Comparison of ENCODE assay signal across 15 mouse cellular contexts in the genomic region with DNA sequence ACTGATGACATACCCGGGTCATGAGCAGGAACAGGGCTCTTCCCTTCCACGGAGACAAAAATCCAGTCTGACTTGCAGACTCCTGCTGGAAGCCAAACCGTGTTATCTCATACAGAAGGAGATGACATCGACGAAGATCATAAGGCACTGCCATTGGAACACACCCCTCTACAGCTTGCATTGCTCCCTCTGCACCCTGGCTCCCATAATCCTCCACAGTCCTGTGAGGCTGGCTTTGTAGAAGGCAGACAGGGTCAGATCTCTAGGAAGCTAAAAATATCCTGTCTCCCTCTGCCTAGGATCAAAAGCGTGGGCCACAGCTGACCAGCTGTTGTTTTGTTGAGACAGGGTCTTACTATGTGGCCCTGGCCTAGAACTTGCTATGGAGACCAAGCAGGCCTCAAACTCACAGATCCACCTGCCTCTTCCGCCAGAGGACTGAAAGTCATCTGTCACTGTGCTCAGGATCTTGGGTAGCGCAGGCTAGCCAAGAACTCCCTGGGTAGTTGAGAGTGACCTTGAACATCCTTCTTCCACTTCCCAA.
DNase-seq lines count a peak whose midpoint lies in the region; ATAC-seq and TF ChIP-seq lines count a peak whose summit lies in the region.
"Had no signal": no experiment of that assay in that cellular context is flagged by ENCODE, and none has a peak within 500 bp of the region (broad histone marks: within the 10 kb centered on the region; RNA-seq: fewer than 3 reads in every experiment).

No protein-coding gene starts in this region.

- H3K4me1 ChIP-seq in heart, adult 2 months (ENCODE audit: control insufficient read depth, insufficient read depth, low read length), result peaks cover 5% of the 10 kb centered on the region
- H3K4me1 ChIP-seq in limb, embryonic 13.5 days, result peaks cover 34% of the 10 kb centered on the region
- peaks cover 27% of the 10 kb centered on the region for H3K4me1 ChIP-seq in limb, embryonic 10.5 days
- H3K4me1 ChIP-seq in embryonic facial prominence, embryonic 15.5 days, result peaks cover 27% of the 10 kb centered on the region
- peaks cover 18% of the 10 kb centered on the region for H3K4me1 ChIP-seq in heart, postnatal 0 days (ENCODE audit: control insufficient read depth, insufficient read depth)
- peaks cover 6% of the 10 kb centered on the region; the same call in 1 of the 2 replicates for H3K4me1 ChIP-seq in forebrain, embryonic 14.5 days (ENCODE audit: control insufficient read depth, insufficient read depth, low read length)

- no peaks in the 10 kb centered on the region for H3K9me3 ChIP-seq in limb, embryonic 13.5 days
- H3K9me3 ChIP-seq in limb, embryonic 10.5 days (replicated peaks), result no peaks in the 10 kb centered on the region
- H3K9me3 ChIP-seq in embryonic facial prominence, embryonic 15.5 days (replicated peaks), result no peaks in the 10 kb centered on the region
- no peaks in the 10 kb centered on the region for H3K9me3 ChIP-seq in heart, postnatal 0 days (replicated peaks; ENCODE audit: control insufficient read depth, low read length)
- no peaks in the 10 kb centered on the region for H3K9me3 ChIP-seq in forebrain, embryonic 14.5 days (replicated peaks; ENCODE audit: control insufficient read depth, low read length)
- H3K9me3 ChIP-seq: lung, embryonic 15.5 days; midbrain, embryonic 12.5 days had no signal

- H3K9ac ChIP-seq in heart, adult 2 months (ENCODE audit: low read depth, low read length), result no peak overlapping the region
- no peak overlapping the region for H3K9ac ChIP-seq in limb, embryonic 13.5 days
- H3K9ac ChIP-seq in embryonic facial prominence, embryonic 15.5 days, result no peak overlapping the region
- H3K9ac ChIP-seq in heart, postnatal 0 days (replicated peaks; ENCODE audit: low read depth, low read length), result no peak overlapping the region
- no peak overlapping the region for H3K9ac ChIP-seq in forebrain, embryonic 14.5 days (ENCODE audit: low read length)
- H3K9ac ChIP-seq: lung, embryonic 15.5 days; midbrain, embryonic 12.5 days had no signal

- intact Hi-C loops in heart, adult 2 months (cut with DNase I), result no loop called here

- 25% methylated on average over 8 of the region's 8 CpGs for WGBS in heart, adult 2 months
- 65% methylated on average over 8 of the region's 8 CpGs for WGBS in limb, embryonic 13.5 days
- 66% methylated on average over 8 of the region's 8 CpGs for WGBS in limb, embryonic 10.5 days
- WGBS in embryonic facial prominence, embryonic 15.5 days, result 54% methylated on average over 8 of the region's 8 CpGs
- 25% methylated on average over 8 of the region's 8 CpGs for WGBS in heart, postnatal 0 days
- 66% methylated on average over 8 of the region's 8 CpGs for WGBS in forebrain, embryonic 14.5 days

- TF ChIP-seq EP300 in heart, adult 2 months (IDR thresholded peaks at IDR 0.05; ENCODE audit: insufficient read depth, low read depth, low read length), result no peak
- no peak for TF ChIP-seq EP300 in heart, postnatal 0 days (IDR thresholded peaks at IDR 0.05; ENCODE audit: low read depth)

- no peaks in the 10 kb centered on the region for H3K79me2 ChIP-seq in heart, adult 2 months (replicated peaks; ENCODE audit: control insufficient read depth, insufficient read depth, low read length)

- TF ChIP-seq POLR2A in heart, adult 2 months (IDR thresholded peaks at IDR 0.05; ENCODE audit: insufficient read depth, low read depth, low read length), result no peak

- peak in 1 of 2 experiments; percentile 21 for DNase-seq in heart, adult 2 months
- DNase-seq in heart, adult 11 months, result no peak
- no peak for DNase-seq in limb, embryonic 10.5 days (ENCODE audit: low spot score)
- peak; percentile 46 for DNase-seq in heart, postnatal 0 days (ENCODE audit: low spot score)
- no peak for DNase-seq in forebrain, embryonic 14.5 days (ENCODE audit: low spot score)
- DNase-seq in embryo, embryonic 11 days, result no peak
- DNase-seq: adrenal gland, postnatal 36 days; cerebellum, adult 9-10 months; gastrocnemius, postnatal 25 days; liver had no signal

- peak overlapping the region; percentile 65 for H3K27ac ChIP-seq in heart, adult 2 months
- H3K27ac ChIP-seq in limb, embryonic 13.5 days, result no peak overlapping the region
- H3K27ac ChIP-seq in limb, embryonic 10.5 days, result no peak overlapping the region
- H3K27ac ChIP-seq in embryonic facial prominence, embryonic 15.5 days (replicated peaks), result no peak overlapping the region; the same call in 1 of the 2 replicates
- peak overlapping the region; percentile 82 for H3K27ac ChIP-seq in heart, postnatal 0 days (ENCODE audit: low read depth)
- H3K27ac ChIP-seq in forebrain, embryonic 14.5 days (ENCODE audit: low read depth, low read length), result no peak overlapping the region
- H3K27ac ChIP-seq: lung, embryonic 15.5 days; midbrain, embryonic 12.5 days had no signal

- H3K4me3 ChIP-seq in heart, adult 2 months, result no peak overlapping the region
- H3K4me3 ChIP-seq in limb, embryonic 13.5 days, result no peak overlapping the region
- H3K4me3 ChIP-seq in limb, embryonic 10.5 days, result no peak overlapping the region
- no peak overlapping the region for H3K4me3 ChIP-seq in embryonic facial prominence, embryonic 15.5 days (replicated peaks)
- no peak overlapping the region for H3K4me3 ChIP-seq in heart, postnatal 0 days (ENCODE audit: low read depth, low read length)
- H3K4me3 ChIP-seq in forebrain, embryonic 14.5 days (ENCODE audit: low read depth, low read length), result no peak overlapping the region
- H3K4me3 ChIP-seq: lung, embryonic 15.5 days; midbrain, embryonic 12.5 days had no signal

- ATAC-seq in limb, embryonic 13.5 days (ENCODE audit: low FRiP score, low read depth), result 0 out of 2 replicates have a peak, but pooled peaks have one; percentile 5
- 0 out of 2 replicates have a peak, but pooled peaks have one; percentile 12 for ATAC-seq in embryonic facial prominence, embryonic 15.5 days (ENCODE audit: insufficient number of reproducible peaks, low FRiP score, low TSS enrichment, low read depth)
- peak; percentile 52 for ATAC-seq in heart, postnatal 0 days (ENCODE audit: insufficient read depth, low read depth)
- ATAC-seq in forebrain, embryonic 14.5 days, result no peak
- ATAC-seq: Patski had no signal

- TF ChIP-seq CTCF in heart, adult 2 months (IDR thresholded peaks at IDR 0.05), result no peak
- no peak for TF ChIP-seq CTCF in heart, postnatal 0 days (IDR thresholded peaks at IDR 0.05; ENCODE audit: low read depth)

- 0 out of 2 replicates have a peak overlapping the region, but pooled peaks have one; percentile 7 for H3K4me2 ChIP-seq in limb, embryonic 13.5 days (replicated peaks)
- no peak overlapping the region for H3K4me2 ChIP-seq in embryonic facial prominence, embryonic 15.5 days (replicated peaks)
- H3K4me2 ChIP-seq in heart, postnatal 0 days (ENCODE audit: low read depth, low read length), result 0 out of 2 replicates have a peak overlapping the region, but pooled peaks have one; percentile 8
- no peak overlapping the region for H3K4me2 ChIP-seq in forebrain, embryonic 14.5 days (ENCODE audit: low read length)
- H3K4me2 ChIP-seq: lung, embryonic 15.5 days; midbrain, embryonic 12.5 days had no signal

- H3K27me3 ChIP-seq in heart, adult 2 months (ENCODE audit: control insufficient read depth, insufficient read depth, low read length), result no peaks in the 10 kb centered on the region
- peaks cover 25% of the 10 kb centered on the region for H3K27me3 ChIP-seq in limb, embryonic 13.5 days
- H3K27me3 ChIP-seq in limb, embryonic 10.5 days (ENCODE audit: low read depth, poor library complexity, severe bottlenecking), result peaks cover 36% of the 10 kb centered on the region
- H3K27me3 ChIP-seq in embryonic facial prominence, embryonic 15.5 days, result 0 out of 2 replicates have a peak, but pooled peaks cover 4% of the 10 kb centered on the region
- no peaks in the 10 kb centered on the region for H3K27me3 ChIP-seq in heart, postnatal 0 days (ENCODE audit: control insufficient read depth, insufficient read depth, low read length)
- no peaks in the 10 kb centered on the region for H3K27me3 ChIP-seq in forebrain, embryonic 14.5 days (replicated peaks; ENCODE audit: control insufficient read depth, insufficient read depth, low read length)

- H3K36me3 ChIP-seq in heart, adult 2 months (ENCODE audit: control insufficient read depth, insufficient read depth, low read length), result no peaks in the 10 kb centered on the region
- 0 out of 2 replicates have a peak, but pooled peaks cover 3% of the 10 kb centered on the region for H3K36me3 ChIP-seq in limb, embryonic 13.5 days
- no peaks in the 10 kb centered on the region for H3K36me3 ChIP-seq in limb, embryonic 10.5 days
- H3K36me3 ChIP-seq in embryonic facial prominence, embryonic 15.5 days, result no peaks in the 10 kb centered on the region
- H3K36me3 ChIP-seq in heart, postnatal 0 days (replicated peaks; ENCODE audit: control insufficient read depth, insufficient read depth, low read length), result no peaks in the 10 kb centered on the region
- no peaks in the 10 kb centered on the region for H3K36me3 ChIP-seq in forebrain, embryonic 14.5 days (ENCODE audit: control insufficient read depth, insufficient read depth, low read length)
- H3K36me3 ChIP-seq: lung, embryonic 15.5 days had no signal

Comparison
In these comparisons a context has a peak if more than half of its experiments do, and no peak if none do; other contexts are left out.
1. H3K27ac ChIP-seq: peak in heart, adult 2 months (single experiment) and heart, postnatal 0 days (single experiment); none in limb, embryonic 13.5 days (single experiment), limb, embryonic 10.5 days (single experiment), embryonic facial prominence, embryonic 15.5 days (single experiment) and forebrain, embryonic 14.5 days (single experiment).
2. H3K4me2 ChIP-seq: peak in limb, embryonic 13.5 days (single experiment) and heart, postnatal 0 days (single experiment); none in embryonic facial prominence, embryonic 15.5 days (single experiment) and forebrain, embryonic 14.5 days (single experiment).